Mouse (Mus musculus) kidney, adult 2 months (tissue): ENCODE data around the gene Klk14. TPM values are rescaled to one million over a fixed set of nuclear protein-coding genes. Genes with fewer than 3 reads are reported as not detected.

ENCODE experiments used
- DNase-seq: peaks from one replicate; pipeline ENCODE4 v3.0.0; 2021
- H3K27ac ChIP-seq: fragments of 200-500 bp; 2 replicates; pipeline ENCODE4 v1.5.1; 2012; ENCODE audit warnings: low read depth, low read length, control low read depth, inconsistent platforms; ENCODE audit not compliant: insufficient read depth
- H3K27me3 ChIP-seq: fragments of 200-500 bp; replicated peaks from 2 replicates; pipeline ENCODE4 v1.6.1; 2012; ENCODE audit warnings: mild to moderate bottlenecking, moderate library complexity, low read length, inconsistent platforms; ENCODE audit not compliant: control insufficient read depth, insufficient read depth
- H3K36me3 ChIP-seq: fragments of 200-500 bp; 2 replicates; pipeline ENCODE4 v1.6.1; 2012; ENCODE audit warnings: mild to moderate bottlenecking, moderate library complexity, low read length, inconsistent platforms; ENCODE audit not compliant: control insufficient read depth, insufficient read depth
- H3K4me1 ChIP-seq: fragments of 200-500 bp; 2 replicates; pipeline ENCODE4 v1.6.1; 2011; ENCODE audit warnings: low read length; ENCODE audit not compliant: control insufficient read depth, insufficient read depth
- H3K4me3 ChIP-seq: fragments of 200-500 bp; 2 replicates; pipeline ENCODE4 v1.5.1; 2011; ENCODE audit warnings: mild to moderate bottlenecking, low read depth, low read length, control low read depth; ENCODE audit not compliant: insufficient read depth
- CTCF ChIP-seq: fragments of 200-500 bp; conservative IDR thresholded peaks from 2 replicates; pipeline ENCODE4 v1.5.1; 2011; ENCODE audit warnings: low read depth, mild to moderate bottlenecking, control low read depth, low read length, moderate library complexity, mixed read lengths; ENCODE audit not compliant: insufficient read depth, insufficient read length
- POLR2A ChIP-seq: fragments of 200-500 bp; IDR thresholded peaks from one replicate; pipeline ENCODE4 v1.6.1; 2011; ENCODE audit warnings: low read depth, low read length, control low read depth
- WGBS: fragments of 180-500 bp; shearing (Covaris S2); methylation state at CpG from one replicate; pipeline ENCODE4 v1.1.7; 2018; 5-methylcytosine and 5-hydroxymethylcytosine counted together
- polyA plus RNA-seq: library from polyadenylated mRNA; depleted of rRNA; stranded (reverse); fragments of >200 nt; gene quantifications from 2 replicates; pipeline ENCODE4 v1.2.3, GENCODE M21; 2012

Klk14 gene
- polyA plus RNA-seq, 1 experiment: 0.11 TPM

DNA sequence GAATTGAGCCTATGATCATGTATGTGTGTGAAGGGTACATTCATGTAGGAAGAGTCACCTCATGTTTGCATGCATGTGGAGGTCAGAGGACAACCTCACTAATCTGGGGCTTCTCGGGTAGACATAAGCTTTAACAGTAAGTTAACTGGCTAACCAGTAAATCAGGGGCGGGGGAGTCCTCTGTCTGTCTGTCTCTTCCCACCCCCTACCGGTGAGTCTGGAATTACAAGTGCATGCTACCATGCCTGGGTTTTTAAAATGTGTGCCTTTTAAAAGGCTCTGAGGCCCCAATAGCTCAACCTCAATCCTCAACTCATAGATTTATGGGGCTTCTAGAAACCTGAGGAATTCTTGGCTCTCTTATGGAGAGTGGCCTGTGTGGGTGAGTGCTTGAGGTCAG is 21.6 kb upstream of the Klk14 start:
- TF ChIP-seq CTCF (0 out of 2 replicates have a peak, but pooled peaks have one; percentile 21), POLR2A (no peak)
- Histone ChIP-seq H3K4me3 (no peak overlapping the region), H3K27me3 (no peaks in the 10 kb centered on the region), H3K36me3 (no peaks in the 10 kb centered on the region), H3K27ac (no peak overlapping the region), H3K4me1 (peaks cover 4% of the 10 kb centered on the region; the same call in 1 of the 2 replicates)
- WGBS: 6% methylated on average over 3 of the region's 3 CpGs
- peak; percentile 7 for DNase-seq

DNA sequence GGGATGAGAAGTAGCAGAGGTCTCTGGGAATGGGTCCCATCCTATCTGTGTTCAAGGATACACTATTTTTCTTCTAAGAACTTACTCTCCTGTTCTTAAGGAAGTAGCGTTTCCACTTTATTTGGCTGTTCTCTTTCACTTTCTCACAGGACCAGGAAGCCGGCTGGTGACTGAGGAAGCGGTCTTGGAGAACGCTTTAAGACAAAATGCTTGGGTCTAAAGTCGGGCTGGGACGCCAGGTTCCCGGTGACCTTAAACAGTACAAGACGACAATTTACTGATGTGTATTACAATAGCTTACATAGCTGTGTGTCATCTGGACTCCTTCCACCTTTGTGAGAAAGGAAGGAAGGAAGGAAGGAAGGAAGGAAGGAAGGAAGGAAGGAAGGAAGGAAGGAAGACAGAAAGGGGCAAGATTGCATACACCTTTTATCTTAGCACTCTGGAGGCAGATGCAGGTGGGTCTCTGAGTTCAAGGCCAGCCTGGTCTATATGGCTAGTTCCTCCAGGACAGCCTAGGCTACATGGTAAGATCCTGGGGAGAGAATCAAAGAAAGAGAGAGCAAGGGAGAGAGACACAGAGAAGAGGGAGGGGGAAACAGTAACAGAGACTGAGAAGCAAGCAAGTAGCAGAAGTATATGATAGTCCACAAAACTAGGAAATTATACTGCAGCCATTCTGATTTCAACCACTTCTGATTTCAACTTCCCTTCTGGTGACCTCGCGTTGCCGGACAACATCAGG is 19.0 kb upstream of the Klk14 start:
- H3K36me3 ChIP-seq: no peaks in the 10 kb centered on the region
- no peaks in the 10 kb centered on the region for H3K27me3 ChIP-seq
- H3K4me1 ChIP-seq: peaks cover 4% of the 10 kb centered on the region; the same call in 1 of the 2 replicates
- H3K4me3 ChIP-seq: peak overlapping the region; percentile 25
- no peak for DNase-seq
- peak overlapping the region; percentile 65; the same call in 1 of the 2 replicates for H3K27ac ChIP-seq
- TF ChIP-seq CTCF (no peak), POLR2A (no peak)
- WGBS: 64% methylated on average over 11 of the region's 11 CpGs

DNA sequence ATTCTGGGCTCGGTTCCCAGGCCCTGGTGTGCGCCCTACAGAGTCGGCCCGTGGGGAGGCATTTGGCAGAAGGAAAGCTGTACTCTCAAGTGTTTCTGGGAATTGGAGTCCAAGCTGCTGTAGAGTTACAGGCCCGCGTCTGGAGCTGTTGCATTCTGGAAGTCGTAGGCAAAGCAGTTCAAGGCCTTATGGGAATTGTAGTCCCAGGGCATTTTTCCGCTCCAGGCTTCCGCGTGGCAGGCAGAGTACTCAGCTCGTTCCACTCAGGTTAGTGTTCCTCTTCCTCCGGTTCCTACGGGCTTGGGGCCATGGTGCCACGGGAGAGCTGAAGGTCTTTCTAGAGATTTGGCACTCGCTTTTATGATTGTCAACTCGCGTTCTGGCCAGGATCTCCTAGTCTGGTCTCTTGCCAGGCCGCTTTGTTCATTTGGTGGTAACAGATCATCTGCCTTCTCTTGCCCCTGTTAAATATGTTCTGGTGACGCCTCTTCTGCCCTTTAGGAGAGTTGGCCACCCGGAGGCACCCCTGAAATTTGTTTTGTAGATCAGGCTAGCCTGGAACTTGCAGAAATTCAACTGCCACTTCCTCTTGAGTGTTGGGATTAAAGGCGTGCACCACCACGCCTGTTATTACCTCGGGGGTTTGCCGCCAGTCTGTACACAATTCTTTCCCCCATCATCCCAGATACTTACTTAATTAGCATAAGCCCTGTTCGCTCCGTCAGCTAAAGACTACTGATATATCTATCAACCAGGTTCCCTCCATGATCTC is 18.2 kb upstream of the Klk14 start, which contains the start of gene Ctu1:
Ctu1 (plus strand) TSS at position 208 of the 772 bp plus-strand sequence.
- Histone ChIP-seq H3K27me3 (no peaks in the 10 kb centered on the region), H3K36me3 (no peaks in the 10 kb centered on the region), H3K4me1 (peaks cover 4% of the 10 kb centered on the region; the same call in 1 of the 2 replicates), H3K27ac (peak within 1 kb of the TSS; percentile 65; the same call in 1 of the 2 replicates), H3K4me3 (peak within 1 kb of the TSS; percentile 75)
- peak; percentile 98 for DNase-seq
- 1% methylated on average over 26 of the region's 26 CpGs for WGBS
- TF ChIP-seq CTCF (no peak), POLR2A (peak; percentile 16)

DNA sequence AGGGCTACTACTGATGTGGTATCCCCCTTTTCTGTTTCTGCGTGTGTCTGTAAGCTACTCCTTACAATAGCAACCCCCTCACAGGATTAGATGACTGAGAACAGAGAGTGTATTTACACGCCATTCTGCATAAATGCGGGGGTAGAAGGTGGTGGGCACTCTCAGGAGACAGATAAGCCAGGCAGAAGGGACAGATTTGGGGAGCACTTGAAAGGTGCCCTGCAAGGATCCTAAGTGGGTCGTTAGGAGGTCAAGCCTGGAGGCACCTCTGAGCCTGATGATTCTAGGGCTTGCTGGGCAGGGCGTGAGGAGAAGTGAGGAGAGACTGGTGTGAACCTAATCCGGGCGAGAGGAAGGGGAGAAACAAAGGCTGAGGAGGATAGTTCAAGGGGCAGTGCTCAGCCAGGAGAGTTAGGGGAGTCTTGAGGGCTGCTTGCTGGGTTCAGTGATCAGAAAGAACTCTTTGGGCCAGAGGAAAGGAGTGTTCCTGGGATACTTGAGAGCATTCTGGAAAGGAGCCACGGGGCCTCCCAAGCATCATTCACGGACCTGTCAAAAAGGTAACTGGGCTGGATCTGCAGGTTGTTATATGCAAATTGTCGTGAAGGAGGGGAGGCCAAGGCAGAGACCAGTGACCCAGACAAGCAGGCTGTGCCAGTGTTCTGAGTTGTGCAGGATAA is 17.5 kb upstream of the Klk14 start:
- H3K36me3 ChIP-seq: peaks cover 2% of the 10 kb centered on the region; the same call in 1 of the 2 replicates
- H3K27me3 ChIP-seq: no peaks in the 10 kb centered on the region
- peak overlapping the region; percentile 75 for H3K4me3 ChIP-seq
- DNase-seq: peak; percentile 32
- no peak for TF ChIP-seq CTCF
- TF ChIP-seq POLR2A: no peak
- H3K4me1 ChIP-seq: peaks cover 4% of the 10 kb centered on the region; the same call in 1 of the 2 replicates
- WGBS: 10% methylated on average over 10 of the region's 10 CpGs
- H3K27ac ChIP-seq: no peak overlapping the region

- 96% methylated on average over 32 of the region's 32 CpGs for WGBS
- no peak for TF ChIP-seq CTCF
- no peak for TF ChIP-seq POLR2A
- Histone ChIP-seq H3K27ac (no peak overlapping the region), H3K4me3 (no peak overlapping the region), H3K27me3 (no peaks in the 10 kb centered on the region), H3K36me3 (peaks cover 2% of the 10 kb centered on the region; the same call in 1 of the 2 replicates), H3K4me1 (peaks cover 4% of the 10 kb centered on the region; the same call in 1 of the 2 replicates)
- no peak for DNase-seq
Measured at GRCm38 (mm10) chr7:43675091-43675490, 15.1 kb upstream of the Klk14 start.

- H3K27ac ChIP-seq: no peak overlapping the region
- no peaks in the 10 kb centered on the region for H3K4me1 ChIP-seq
- no peaks in the 10 kb centered on the region for H3K27me3 ChIP-seq
- DNase-seq: peak; percentile 50
- no peak overlapping the region for H3K4me3 ChIP-seq
- peaks cover 2% of the 10 kb centered on the region; the same call in 1 of the 2 replicates for H3K36me3 ChIP-seq
- TF ChIP-seq CTCF (peak; percentile 54; the same call in 1 of the 2 replicates), POLR2A (no peak)
Measured at GRCm38 (mm10) chr7:43678517-43678916, 11.7 kb upstream of the Klk14 start.
